Mouse (Mus musculus) frontal cortex, postnatal 14 days (tissue): ENCODE measurements around the gene Pde4dip.

ENCODE experiments used
- DNase-seq, 2 experiments: peaks; one replicate each; pipeline ENCODE4 v3.0.0; 2022; ENCODE audit warnings: low spot score in 2 of 2

Pde4dip gene

GRCm38 (mm10) chr3:97649022-97649421, 239.5 kb downstream of the Pde4dip start:
- DNase-seq, result no peak

- no peak for DNase-seq
Measured at GRCm38 (mm10) chr3:97648518-97648917, 240.0 kb downstream of the Pde4dip start.

GRCm38 (mm10) chr3:97642001-97642400, 246.5 kb downstream of the Pde4dip start:
- no peak for DNase-seq

GRCm38 (mm10) chr3:97641396-97641795, 247.1 kb downstream of the Pde4dip start:
- DNase-seq, result no peak
